Mouse (Mus musculus) urinary bladder, adult 2 months (tissue): ENCODE measurements around the gene Bpifb5. TPM values are rescaled to one million over a fixed set of nuclear protein-coding genes. Genes with fewer than 3 reads are reported as not detected.
"Not testable (repeated sequence)": the region's sequence is repeated elsewhere in the genome, so short reads cannot be mapped to it uniquely, and the experiment has no call there.

Source experiments
- DNase-seq: peaks from one replicate; pipeline ENCODE4 v3.0.0; 2022; ENCODE audit warnings: low spot score
- polyA plus RNA-seq: library from polyadenylated mRNA; depleted of rRNA; stranded (reverse); fragments of >200 nt; gene quantifications from 2 replicates; pipeline ENCODE4 v1.2.3, GENCODE M21; 2012; rRNA removed

Bpifb5 gene
- polyA plus RNA-seq: 0.27 and 0.37 TPM in 2 replicates

- DNase-seq: no peak
Measured at GRCm38 (mm10) chr2:154223265-154223916, at the start of gene Bpifb5. Gene Bpifb5, plus strand, starts transcription at chr2:154223742.

- not testable (repeated sequence) for DNase-seq
Measured at GRCm38 (mm10) chr2:154181900-154182299, 41.6 kb upstream of the Bpifb5 start.

- DNase-seq: not testable (repeated sequence)
Measured at GRCm38 (mm10) chr2:154183061-154183460, 40.5 kb upstream of the Bpifb5 start.

- no peak for DNase-seq
Measured at GRCm38 (mm10) chr2:154185319-154185718, 38.2 kb upstream of the Bpifb5 start.

GRCm38 (mm10) chr2:154185748-154186147, 37.8 kb upstream of the Bpifb5 start:
- no peak for DNase-seq

GRCm38 (mm10) chr2:154187468-154187867, 36.1 kb upstream of the Bpifb5 start:
- no peak for DNase-seq

GRCm38 (mm10) chr2:154189877-154190434, 33.6 kb upstream of the Bpifb5 start:
- DNase-seq: no peak

- DNase-seq: no peak
Measured at GRCm38 (mm10) chr2:154190546-154191258, 32.8 kb upstream of the Bpifb5 start, which contains the start of gene Bpifb1. Gene Bpifb1, plus strand, starts transcription at chr2:154190818.

- no peak for DNase-seq
Measured at GRCm38 (mm10) chr2:154192141-154192540, 31.4 kb upstream of the Bpifb5 start.

- no peak for DNase-seq
Measured at GRCm38 (mm10) chr2:154193071-154193470, 30.5 kb upstream of the Bpifb5 start.

GRCm38 (mm10) chr2:154193994-154194504, 29.5 kb upstream of the Bpifb5 start:
- DNase-seq: no peak

- DNase-seq: no peak
Measured at GRCm38 (mm10) chr2:154197036-154197435, 26.5 kb upstream of the Bpifb5 start.

GRCm38 (mm10) chr2:154204630-154205029, 18.9 kb upstream of the Bpifb5 start:
- no peak for DNase-seq

- DNase-seq: no peak
Measured at GRCm38 (mm10) chr2:154206908-154207307, 16.6 kb upstream of the Bpifb5 start.

GRCm38 (mm10) chr2:154209112-154209511, 14.4 kb upstream of the Bpifb5 start:
- DNase-seq: no peak

GRCm38 (mm10) chr2:154211121-154211520, 12.4 kb upstream of the Bpifb5 start:
- no peak for DNase-seq

- DNase-seq: no peak
Measured at GRCm38 (mm10) chr2:154211881-154212280, 11.7 kb upstream of the Bpifb5 start.

- DNase-seq: peak; percentile 37
Measured at GRCm38 (mm10) chr2:154215191-154215590, 8.4 kb upstream of the Bpifb5 start.

- DNase-seq: no peak
Measured at GRCm38 (mm10) chr2:154219950-154220349, 3.6 kb upstream of the Bpifb5 start.

- no peak for DNase-seq
Measured at GRCm38 (mm10) chr2:154223917-154224273, 353 bp downstream of the Bpifb5 start.

- no peak for DNase-seq
Measured at GRCm38 (mm10) chr2:154226991-154227390, 3.4 kb downstream of the Bpifb5 start.

GRCm38 (mm10) chr2:154227830-154228229, 4.3 kb downstream of the Bpifb5 start:
- no peak for DNase-seq

- DNase-seq: no peak
Measured at GRCm38 (mm10) chr2:154233426-154233825, 9.9 kb downstream of the Bpifb5 start.
